Mouse (Mus musculus): ENCODE measurements around the gene Pitpnm2. TPM values are rescaled to one million over a fixed set of nuclear protein-coding genes. Genes with fewer than 3 reads are reported as not detected.

Gene Pitpnm2
- polyA plus RNA-seq, 1 experiment: 21.8 TPM

Other genes with a start within 250 kb of the Pitpnm2 start
- 2.7 and 3.7 TPM in 2 replicates for gene Vps37b, start 217.5 kb downstream of the Pitpnm2 start, polyA plus RNA-seq (2012; ENCODE audit: insufficient read depth, insufficient read length, missing spikeins)
- 6.4 and 8.8 TPM in 2 replicates for gene Abcb9, start 154.0 kb downstream of the Pitpnm2 start, polyA plus RNA-seq (2012; ENCODE audit: insufficient read depth, insufficient read length, missing spikeins)
- 20.5 and 23.1 TPM in 2 replicates for gene Ogfod2, start 137.5 kb downstream of the Pitpnm2 start, polyA plus RNA-seq (2012; ENCODE audit: insufficient read depth, insufficient read length, missing spikeins)
- 55.2 and 72.4 TPM in 2 replicates for gene Arl6ip4, start 133.7 kb downstream of the Pitpnm2 start, polyA plus RNA-seq (2012; ENCODE audit: insufficient read depth, insufficient read length, missing spikeins)
- 2.0 and 3.7 TPM in 2 replicates for gene Mphosph9, start 78.2 kb upstream of the Pitpnm2 start, polyA plus RNA-seq (2012; ENCODE audit: insufficient read depth, insufficient read length, missing spikeins)
- 17.1 and 19.3 TPM in 2 replicates for gene 2810006K23Rik, start 78.3 kb upstream of the Pitpnm2 start, polyA plus RNA-seq (2012; ENCODE audit: insufficient read depth, insufficient read length, missing spikeins)
- 61.9 and 82.3 TPM in 2 replicates for gene Cdk2ap1, start 113.3 kb upstream of the Pitpnm2 start, polyA plus RNA-seq (2012; ENCODE audit: insufficient read depth, insufficient read length, missing spikeins)
- gene Sbno1, start 176.2 kb upstream of the Pitpnm2 start, polyA plus RNA-seq (2012; ENCODE audit: insufficient read depth, insufficient read length, missing spikeins): 35.5 and 47.6 TPM in 2 replicates
- 63.9 and 139 TPM in 2 replicates for gene Kmt5a, start 190.2 kb upstream of the Pitpnm2 start, polyA plus RNA-seq (2012; ENCODE audit: insufficient read depth, insufficient read length, missing spikeins)
- gene Rilpl2, start 228.6 kb upstream of the Pitpnm2 start, polyA plus RNA-seq (2012; ENCODE audit: insufficient read depth, insufficient read length, missing spikeins): 10.8 and 15.6 TPM in 2 replicates
- gene Snrnp35, start 233.4 kb upstream of the Pitpnm2 start, polyA plus RNA-seq (2012; ENCODE audit: insufficient read depth, insufficient read length, missing spikeins): 12.4 and 13.4 TPM in 2 replicates